Mouse (Mus musculus): ENCODE measurements around the gene Mgat4d. TPM values are rescaled to one million over a fixed set of nuclear protein-coding genes. Genes with fewer than 3 reads are reported as not detected.

Gene Mgat4d
- polyA plus RNA-seq, 1 experiment from 2014 or later: not detected

- no peak overlapping the region for H3K4me2 ChIP-seq (replicated peaks)
- peaks cover 6% of the 10 kb centered on the region; the same call in 1 of the 2 replicates for H3K4me1 ChIP-seq
- no peak overlapping the region for H3K4me3 ChIP-seq
- 87% methylated on average over 5 of the region's 5 CpGs for WGBS
- H3K9ac ChIP-seq: no peak overlapping the region
- H3K27ac ChIP-seq: no peak overlapping the region
- no peak for ATAC-seq (ENCODE audit: low FRiP score, low read depth)
- H3K9me3 ChIP-seq: no peaks in the 10 kb centered on the region
- peaks cover 16% of the 10 kb centered on the region for H3K27me3 ChIP-seq
- no peaks in the 10 kb centered on the region for H3K36me3 ChIP-seq
Measured at GRCm38 (mm10) chr8:83394325-83394724, 46.1 kb downstream of the Mgat4d start.

- no peak overlapping the region for H3K27ac ChIP-seq
- H3K9me3 ChIP-seq: no peaks in the 10 kb centered on the region
- H3K27me3 ChIP-seq: no peaks in the 10 kb centered on the region
- WGBS: 87% methylated on average over 6 of the region's 6 CpGs
- no peaks in the 10 kb centered on the region for H3K4me1 ChIP-seq
- no peaks in the 10 kb centered on the region for H3K36me3 ChIP-seq
- no peak overlapping the region for H3K4me2 ChIP-seq (replicated peaks)
- no peak overlapping the region for H3K4me3 ChIP-seq
- H3K9ac ChIP-seq: no peak overlapping the region
- ATAC-seq (ENCODE audit: low FRiP score, low read depth): no peak
Measured at GRCm38 (mm10) chr8:83396680-83397079, 48.4 kb downstream of the Mgat4d start.

GRCm38 (mm10) chr8:83397726-83398125 is 49.5 kb downstream of the Mgat4d start:
- Histone ChIP-seq H3K9ac (no peak overlapping the region), H3K4me2 (replicated peaks) (no peak overlapping the region), H3K4me1 (no peaks in the 10 kb centered on the region), H3K27me3 (no peaks in the 10 kb centered on the region), H3K9me3 (no peaks in the 10 kb centered on the region), H3K36me3 (no peaks in the 10 kb centered on the region), H3K27ac (no peak overlapping the region), H3K4me3 (no peak overlapping the region)
- whole genome bisulfite sequencing: 72% methylated on average over 4 of the region's 4 CpGs
- ATAC-seq (ENCODE audit: low FRiP score, low read depth): no peak

- Histone ChIP-seq H3K36me3 (no peaks in the 10 kb centered on the region), H3K4me1 (0 out of 2 replicates have a peak, but pooled peaks cover 3% of the 10 kb centered on the region), H3K27ac (no peak overlapping the region), H3K9me3 (no peaks in the 10 kb centered on the region), H3K4me2 (replicated peaks) (no peak overlapping the region), H3K27me3 (no peaks in the 10 kb centered on the region), H3K4me3 (no peak overlapping the region), H3K9ac (no peak overlapping the region)
- WGBS: 72% methylated on average over 10 of the region's 10 CpGs
- no peak for ATAC-seq (ENCODE audit: low FRiP score, low read depth)
Measured at GRCm38 (mm10) chr8:83405548-83405947, 57.3 kb downstream of the Mgat4d start.

GRCm38 (mm10) chr8:83406836-83407235 is 58.6 kb downstream of the Mgat4d start:
- no peak overlapping the region for H3K27ac ChIP-seq
- ATAC-seq (ENCODE audit: low FRiP score, low read depth): no peak
- H3K36me3 ChIP-seq: no peaks in the 10 kb centered on the region
- H3K4me2 ChIP-seq (replicated peaks): no peak overlapping the region
- H3K4me3 ChIP-seq: no peak overlapping the region
- 21% methylated on average over 6 of the region's 6 CpGs for WGBS
- H3K9me3 ChIP-seq: no peaks in the 10 kb centered on the region
- 0 out of 2 replicates have a peak, but pooled peaks cover 3% of the 10 kb centered on the region for H3K4me1 ChIP-seq
- H3K27me3 ChIP-seq: no peaks in the 10 kb centered on the region
- no peak overlapping the region for H3K9ac ChIP-seq

- no peak for ATAC-seq (ENCODE audit: low FRiP score, low read depth)
- Histone ChIP-seq H3K36me3 (no peaks in the 10 kb centered on the region), H3K4me1 (0 out of 2 replicates have a peak, but pooled peaks cover 3% of the 10 kb centered on the region), H3K27me3 (no peaks in the 10 kb centered on the region), H3K9me3 (no peaks in the 10 kb centered on the region), H3K9ac (no peak overlapping the region), H3K27ac (no peak overlapping the region), H3K4me3 (no peak overlapping the region), H3K4me2 (replicated peaks) (no peak overlapping the region)
- 81% methylated on average over 7 of the region's 7 CpGs for WGBS
Measured at GRCm38 (mm10) chr8:83408496-83408895, 60.2 kb downstream of the Mgat4d start.

- no peak for ATAC-seq (ENCODE audit: low FRiP score, low read depth)
- no peak overlapping the region for H3K4me2 ChIP-seq (replicated peaks)
- no peak overlapping the region for H3K27ac ChIP-seq
- H3K4me1 ChIP-seq: no peaks in the 10 kb centered on the region
- no peak overlapping the region for H3K9ac ChIP-seq
- 94% methylated on average over 15 of the region's 15 CpGs for WGBS
- no peak overlapping the region for H3K4me3 ChIP-seq
- H3K27me3 ChIP-seq: no peaks in the 10 kb centered on the region
- no peaks in the 10 kb centered on the region for H3K36me3 ChIP-seq
- H3K9me3 ChIP-seq: no peaks in the 10 kb centered on the region
Measured at GRCm38 (mm10) chr8:83416878-83417277, 68.6 kb downstream of the Mgat4d start.

- no peaks in the 10 kb centered on the region for H3K9me3 ChIP-seq
- WGBS: 86% methylated on average over 6 of the region's 6 CpGs
- H3K27ac ChIP-seq: no peak overlapping the region
- H3K4me1 ChIP-seq: no peaks in the 10 kb centered on the region
- no peaks in the 10 kb centered on the region for H3K27me3 ChIP-seq
- no peak overlapping the region for H3K4me3 ChIP-seq
- ATAC-seq (ENCODE audit: low FRiP score, low read depth): no peak
- H3K36me3 ChIP-seq: no peaks in the 10 kb centered on the region
- H3K9ac ChIP-seq: no peak overlapping the region
- no peak overlapping the region for H3K4me2 ChIP-seq (replicated peaks)
Measured at GRCm38 (mm10) chr8:83417970-83418369, 69.7 kb downstream of the Mgat4d start.

GRCm38 (mm10) chr8:83418805-83419516 is 70.7 kb downstream of the Mgat4d start:
- H3K36me3 ChIP-seq: no peaks in the 10 kb centered on the region
- no peaks in the 10 kb centered on the region for H3K4me1 ChIP-seq
- ATAC-seq (ENCODE audit: low FRiP score, low read depth): no peak
- no peaks in the 10 kb centered on the region for H3K27me3 ChIP-seq
- H3K9ac ChIP-seq: no peak overlapping the region
- H3K4me2 ChIP-seq (replicated peaks): no peak overlapping the region
- H3K4me3 ChIP-seq: no peak overlapping the region
- H3K27ac ChIP-seq: no peak overlapping the region
- H3K9me3 ChIP-seq: no peaks in the 10 kb centered on the region
- 91% methylated on average over 11 of the region's 11 CpGs for WGBS

- H3K36me3 ChIP-seq: no peaks in the 10 kb centered on the region
- no peaks in the 10 kb centered on the region for H3K9me3 ChIP-seq
- H3K27ac ChIP-seq: no peak overlapping the region
- no peak overlapping the region for H3K4me3 ChIP-seq
- ATAC-seq (ENCODE audit: low FRiP score, low read depth): no peak
- H3K27me3 ChIP-seq: no peaks in the 10 kb centered on the region
- H3K4me1 ChIP-seq: no peaks in the 10 kb centered on the region
- 96% methylated on average over 1 of the region's 1 CpGs for WGBS
- no peak overlapping the region for H3K4me2 ChIP-seq (replicated peaks)
- no peak overlapping the region for H3K9ac ChIP-seq
Measured at GRCm38 (mm10) chr8:83421354-83421753, 73.1 kb downstream of the Mgat4d start.

GRCm38 (mm10) chr8:83423032-83423825 is 75.0 kb downstream of the Mgat4d start:
- no peak for ATAC-seq (ENCODE audit: low FRiP score, low read depth)
- no peak overlapping the region for H3K27ac ChIP-seq
- no peaks in the 10 kb centered on the region for H3K36me3 ChIP-seq

GRCm38 (mm10) chr8:83425202-83425601 is 76.9 kb downstream of the Mgat4d start:
- Histone ChIP-seq H3K36me3 (no peaks in the 10 kb centered on the region), H3K4me2 (replicated peaks) (no peak overlapping the region), H3K27ac (no peak overlapping the region), H3K9me3 (no peaks in the 10 kb centered on the region), H3K4me1 (no peaks in the 10 kb centered on the region), H3K9ac (no peak overlapping the region), H3K4me3 (no peak overlapping the region), H3K27me3 (no peaks in the 10 kb centered on the region)
- 90% methylated on average over 6 of the region's 6 CpGs for WGBS
- ATAC-seq (ENCODE audit: low FRiP score, low read depth): no peak

More at GRCm38 (mm10) chr8:83423032-83423825, 75.0 kb downstream of the Mgat4d start:
- H3K4me2 ChIP-seq (replicated peaks): no peak overlapping the region
- no peaks in the 10 kb centered on the region for H3K27me3 ChIP-seq
- H3K4me1 ChIP-seq: no peaks in the 10 kb centered on the region
- WGBS: 73% methylated on average over 13 of the region's 13 CpGs
- H3K9ac ChIP-seq: no peak overlapping the region
- no peak overlapping the region for H3K4me3 ChIP-seq
- no peaks in the 10 kb centered on the region for H3K9me3 ChIP-seq

Data from limb, embryonic 13.5 days (tissue).